Mouse (Mus musculus): Measurements from ENCODE around the gene Olfr171.

DNA sequence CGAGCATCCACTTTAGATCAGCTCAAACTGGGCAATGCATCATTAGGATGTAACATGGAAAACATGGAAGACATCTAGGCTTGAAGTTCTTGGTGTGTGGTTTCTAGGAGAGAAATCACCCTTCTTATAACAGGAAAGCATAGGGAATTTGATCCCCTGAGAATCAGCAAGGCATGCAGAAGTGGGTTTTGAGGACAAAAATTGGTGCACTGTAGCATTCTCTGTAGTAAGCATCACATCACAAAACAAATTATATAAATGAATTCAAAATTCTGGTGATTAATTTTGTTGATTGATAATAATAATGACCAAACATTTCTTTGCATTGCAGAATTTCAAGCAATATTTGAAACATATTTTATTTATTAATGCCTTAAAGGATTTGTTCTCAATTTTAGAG, at the start of gene Olfr171:
- TF ChIP-seq CTCF (IDR thresholded peaks at IDR 0.05 in 2 of 3, conservative IDR thresholded peaks at IDR 0.05 in 1 of 3; ENCODE audit: control insufficient read depth in 1 of 3, insufficient read depth in 1 of 3, low read depth in 2 of 3, low read length in 3 of 3, poor library complexity in 1 of 3, severe bottlenecking in 1 of 3) (no peak), GABPA (IDR thresholded peaks at IDR 0.05; ENCODE audit: low read depth, low read length) (no peak), MAX (IDR thresholded peaks at IDR 0.05; ENCODE audit: low read length) (no peak), POLR2A (IDR thresholded peaks at IDR 0.05; ENCODE audit: control insufficient read depth in 1 of 2, insufficient read depth in 1 of 2, low read depth in 1 of 2, low read length in 2 of 2, poor library complexity in 1 of 2) (no peak), POLR2AphosphoS2 (IDR thresholded peaks at IDR 0.05; ENCODE audit: low read length) (no peak), GATA1 (IDR thresholded peaks at IDR 0.05; ENCODE audit: low read depth, low read length) (no peak)

All from MEL (cell line).